Mouse (Mus musculus) hindbrain, embryonic 16.5 days (tissue): ENCODE results near the gene Cyp11a1. TPM values are rescaled to one million over a fixed set of nuclear protein-coding genes. Genes with fewer than 3 reads are reported as not detected.

Experiments
- ATAC-seq: fragments of 200-750 bp; cut with Nextera tagmentation; 2 replicates; pipeline ENCODE4 v1.8.0; 2017; ENCODE audit warnings: moderate TSS enrichment, moderate library complexity
- H3K27ac ChIP-seq: fragments of 300-500 bp; sonication (generic); 2 replicates; pipeline ENCODE4 v1.5.1; 2014; ENCODE audit warnings: low read depth, mild to moderate bottlenecking, control low read depth, low read length, moderate library complexity
- H3K27me3 ChIP-seq: fragments of 300-500 bp; sonication (generic); replicated peaks from 2 replicates; pipeline ENCODE4 v1.6.1; 2014; ENCODE audit warnings: low read length; ENCODE audit not compliant: control insufficient read depth, insufficient read depth
- H3K36me3 ChIP-seq: fragments of 300-500 bp; sonication (generic); 2 replicates; pipeline ENCODE4 v1.6.1; 2014; ENCODE audit warnings: mild to moderate bottlenecking, low read length, moderate library complexity, mixed read lengths; ENCODE audit not compliant: control insufficient read depth, insufficient read depth
- H3K4me1 ChIP-seq: fragments of 300-500 bp; sonication (generic); 2 replicates; pipeline ENCODE4 v1.6.1; 2014; ENCODE audit warnings: low read depth, low read length; ENCODE audit not compliant: control insufficient read depth, insufficient read depth
- H3K4me2 ChIP-seq: fragments of 300-500 bp; sonication (generic); 2 replicates; pipeline ENCODE4 v1.6.1; 2014; ENCODE audit warnings: mild to moderate bottlenecking, low read length, control low read depth, moderate library complexity
- H3K4me3 ChIP-seq: fragments of 300-500 bp; sonication (generic); 2 replicates; pipeline ENCODE4 v1.5.1; 2014; ENCODE audit warnings: mild to moderate bottlenecking, low read length, control low read depth, moderate library complexity
- H3K9ac ChIP-seq: fragments of 300-500 bp; sonication (generic); 2 replicates; pipeline ENCODE4 v1.6.1; 2014; ENCODE audit warnings: low read depth, mild to moderate bottlenecking, control low read depth, low read length, moderate library complexity
- H3K9me3 ChIP-seq: fragments of 300-500 bp; sonication (generic); 2 replicates; pipeline ENCODE4 v1.6.1; 2014; ENCODE audit warnings: mild to moderate bottlenecking, low read length, moderate library complexity; ENCODE audit not compliant: control insufficient read depth
- WGBS: fragments of 180-500 bp; shearing (Covaris S2); extraction: QIAGEN DNeasy Blood & Tissue Kit; methylation state at CpG from one replicate; pipeline ENCODE4 v1.1.7; 2014; 5-methylcytosine and 5-hydroxymethylcytosine counted together
- polyA plus RNA-seq: library from polyadenylated mRNA; unstranded; fragments of >200 nt; fragmentation: Nextera tagmentation; extraction: Ambion mirVana; gene quantifications from 2 replicates; pipeline ENCODE4 v1.2.1, GENCODE M21; 2015

Cyp11a1 gene
- polyA plus RNA-seq, 1 experiment from 2014 or later, result 2.4 TPM

GRCm38 (mm10) chr9:58012486-58012885 lies 6.3 kb downstream of the Cyp11a1 start:
- Histone ChIP-seq H3K4me2 (no peak overlapping the region), H3K36me3 (no peaks in the 10 kb centered on the region), H3K4me1 (peaks cover 7% of the 10 kb centered on the region), H3K4me3 (no peak overlapping the region), H3K9ac (no peak overlapping the region), H3K9me3 (no peaks in the 10 kb centered on the region), H3K27me3 (no peaks in the 10 kb centered on the region), H3K27ac (no peak overlapping the region)
- WGBS, result 68% methylated on average over 2 of the region's 2 CpGs
- ATAC-seq, result no peak

- H3K27ac ChIP-seq, result no peak overlapping the region
- H3K4me3 ChIP-seq, result no peak overlapping the region
- H3K27me3 ChIP-seq, result no peaks in the 10 kb centered on the region
- H3K9me3 ChIP-seq, result no peaks in the 10 kb centered on the region
- 47% methylated on average over 2 of the region's 2 CpGs for WGBS
- peaks cover 7% of the 10 kb centered on the region for H3K4me1 ChIP-seq
- no peak overlapping the region for H3K4me2 ChIP-seq
- H3K9ac ChIP-seq, result no peak overlapping the region
- H3K36me3 ChIP-seq, result no peaks in the 10 kb centered on the region
- ATAC-seq, result no peak
These were observed 6.7 kb downstream of the Cyp11a1 start for GRCm38 (mm10) chr9:58012935-58013334.

- H3K36me3 ChIP-seq, result no peaks in the 10 kb centered on the region
- H3K4me3 ChIP-seq, result no peak overlapping the region
- WGBS, result 67% methylated on average over 8 of the region's 8 CpGs
- H3K4me1 ChIP-seq, result no peaks in the 10 kb centered on the region
- ATAC-seq, result no peak
- no peak overlapping the region for H3K27ac ChIP-seq
- no peak overlapping the region for H3K9ac ChIP-seq
- H3K4me2 ChIP-seq, result no peak overlapping the region
- no peaks in the 10 kb centered on the region for H3K27me3 ChIP-seq
- H3K9me3 ChIP-seq, result no peaks in the 10 kb centered on the region
These were observed 8.4 kb downstream of the Cyp11a1 start for GRCm38 (mm10) chr9:58014393-58015160.

- Histone ChIP-seq H3K27me3 (no peaks in the 10 kb centered on the region), H3K27ac (no peak overlapping the region), H3K4me1 (no peaks in the 10 kb centered on the region), H3K9ac (no peak overlapping the region), H3K4me3 (no peak overlapping the region), H3K9me3 (no peaks in the 10 kb centered on the region), H3K36me3 (no peaks in the 10 kb centered on the region), H3K4me2 (no peak overlapping the region)
- no peak for ATAC-seq
- 85% methylated on average over 6 of the region's 6 CpGs for WGBS
These were observed 9.6 kb downstream of the Cyp11a1 start for GRCm38 (mm10) chr9:58015856-58016255.

- Histone ChIP-seq H3K9me3 (no peaks in the 10 kb centered on the region), H3K27me3 (no peaks in the 10 kb centered on the region), H3K36me3 (no peaks in the 10 kb centered on the region), H3K27ac (no peak overlapping the region), H3K4me1 (no peaks in the 10 kb centered on the region), H3K4me3 (no peak overlapping the region), H3K9ac (no peak overlapping the region), H3K4me2 (no peak overlapping the region)
- WGBS, result 79% methylated on average over 3 of the region's 3 CpGs
- ATAC-seq, result no peak
These were observed 10.8 kb downstream of the Cyp11a1 start for GRCm38 (mm10) chr9:58016962-58017361.

- Histone ChIP-seq H3K9me3 (no peaks in the 10 kb centered on the region), H3K36me3 (no peaks in the 10 kb centered on the region), H3K9ac (no peak overlapping the region), H3K4me3 (no peak overlapping the region), H3K27ac (no peak overlapping the region), H3K4me2 (no peak overlapping the region), H3K27me3 (no peaks in the 10 kb centered on the region), H3K4me1 (no peaks in the 10 kb centered on the region)
- no peak for ATAC-seq
- 93% methylated on average over 5 of the region's 5 CpGs for WGBS
These were observed 12.2 kb downstream of the Cyp11a1 start for GRCm38 (mm10) chr9:58018385-58018784.

- Histone ChIP-seq H3K4me3 (no peak overlapping the region), H3K4me1 (no peaks in the 10 kb centered on the region), H3K36me3 (no peaks in the 10 kb centered on the region), H3K27me3 (no peaks in the 10 kb centered on the region), H3K27ac (no peak overlapping the region), H3K4me2 (no peak overlapping the region), H3K9me3 (no peaks in the 10 kb centered on the region), H3K9ac (no peak overlapping the region)
- 94% methylated on average over 9 of the region's 9 CpGs for WGBS
- no peak for ATAC-seq
These were observed 19.8 kb downstream of the Cyp11a1 start for GRCm38 (mm10) chr9:58025995-58026394.

- Histone ChIP-seq H3K4me3 (no peak overlapping the region), H3K36me3 (no peaks in the 10 kb centered on the region), H3K27ac (no peak overlapping the region), H3K4me1 (no peaks in the 10 kb centered on the region), H3K4me2 (no peak overlapping the region), H3K9ac (no peak overlapping the region), H3K27me3 (no peaks in the 10 kb centered on the region), H3K9me3 (no peaks in the 10 kb centered on the region)
- WGBS, result 63% methylated on average over 2 of the region's 2 CpGs
- no peak for ATAC-seq
These were observed 21.4 kb downstream of the Cyp11a1 start for GRCm38 (mm10) chr9:58027426-58028180.

GRCm38 (mm10) chr9:58028841-58029240 lies 22.6 kb downstream of the Cyp11a1 start:
- Histone ChIP-seq H3K27ac (no peak overlapping the region), H3K36me3 (no peaks in the 10 kb centered on the region), H3K9me3 (no peaks in the 10 kb centered on the region), H3K4me3 (no peak overlapping the region), H3K4me1 (no peaks in the 10 kb centered on the region), H3K9ac (no peak overlapping the region), H3K4me2 (no peak overlapping the region), H3K27me3 (no peaks in the 10 kb centered on the region)
- ATAC-seq, result no peak
- WGBS, result 76% methylated on average over 5 of the region's 5 CpGs
